Mouse (Mus musculus) limb, embryonic 14.5 days (tissue): ENCODE results near the gene Tnr. TPM values are rescaled to one million over a fixed set of nuclear protein-coding genes. Genes with fewer than 3 reads are reported as not detected.
A peak's percentile ranks its signal among the peaks of the same experiment; 100 is the strongest.

ENCODE experiments used
- ATAC-seq: fragments of 200-750 bp; cut with Nextera tagmentation; 2 replicates; pipeline ENCODE4 v1.8.0; 2017; ENCODE audit warnings: low read depth, moderate number of reproducible peaks, moderate TSS enrichment; ENCODE audit not compliant: low FRiP score
- DNase-seq: peaks from one replicate; pipeline ENCODE4 v3.0.0-alpha.2; 2015; ENCODE audit warnings: low spot score
- H3K27ac ChIP-seq: fragments of 300-500 bp; sonication (generic); replicated peaks from 2 replicates; pipeline ENCODE4 v1.5.1; 2014; ENCODE audit warnings: low read depth, mild to moderate bottlenecking, low read length, moderate library complexity, mixed read lengths
- H3K27me3 ChIP-seq: fragments of 300-500 bp; sonication (generic); 2 replicates; pipeline ENCODE4 v1.6.1; 2014; ENCODE audit warnings: low read length, mixed read lengths; ENCODE audit not compliant: control insufficient read depth, insufficient read depth
- H3K36me3 ChIP-seq: fragments of 300-500 bp; sonication (generic); 2 replicates; pipeline ENCODE4 v1.6.1; 2014; ENCODE audit warnings: mild to moderate bottlenecking, low read length, moderate library complexity, mixed read lengths; ENCODE audit not compliant: control insufficient read depth, insufficient read depth
- H3K4me1 ChIP-seq: fragments of 300-500 bp; sonication (generic); 2 replicates; pipeline ENCODE4 v1.6.1; 2014; ENCODE audit warnings: antibody characterized with exemption, low read length, mixed read lengths; ENCODE audit not compliant: control insufficient read depth, insufficient read depth
- H3K4me2 ChIP-seq: fragments of 300-500 bp; sonication (generic); replicated peaks from 2 replicates; pipeline ENCODE4 v1.6.1; 2014; ENCODE audit warnings: low read depth, mild to moderate bottlenecking, low read length, moderate library complexity; ENCODE audit not compliant: severe bottlenecking
- H3K4me3 ChIP-seq: fragments of 300-500 bp; sonication (generic); replicated peaks from 2 replicates; pipeline ENCODE4 v1.5.1; 2014; ENCODE audit warnings: low read length
- H3K9ac ChIP-seq: fragments of 300-500 bp; sonication (generic); 2 replicates; pipeline ENCODE4 v1.6.1; 2014; ENCODE audit warnings: mild to moderate bottlenecking, low read depth, low read length, moderate library complexity; ENCODE audit not compliant: severe bottlenecking
- H3K9me3 ChIP-seq: fragments of 300-500 bp; sonication (generic); 2 replicates; pipeline ENCODE4 v1.6.1; 2016; ENCODE audit warnings: low read length; ENCODE audit not compliant: control insufficient read depth
- POLR2A ChIP-seq: fragments of 200-500 bp; IDR thresholded peaks from 2 replicates; pipeline ENCODE4 v1.8.0; 2012; ENCODE audit warnings: inconsistent platforms, mild to moderate bottlenecking, moderate library complexity, borderline replicate concordance; ENCODE audit not compliant: insufficient read depth, insufficient read length; ENCODE audit errors: extremely low read depth
- WGBS: fragments of 180-500 bp; shearing (Covaris S2); extraction: QIAGEN DNeasy Blood & Tissue Kit; methylation state at CpG from one replicate; pipeline ENCODE4 v1.1.7; 2014; 5-methylcytosine and 5-hydroxymethylcytosine counted together
- polyA plus RNA-seq, 2 experiments: library from polyadenylated mRNA; depleted of rRNA in 1 of 2; stranded (reverse) in 1 of 2; unstranded in 1 of 2; fragments of >200 nt; fragmentation: Nextera tagmentation in 1 of 2; extraction: Ambion mirVana in 1 of 2; gene quantifications; 2 replicates each; pipeline versions ENCODE4 v1.2.1 to v1.2.3; 2012 to 2014

Tnr gene
- polyA plus RNA-seq, 2 experiments, result 0.03 to 0.15 TPM

- H3K27ac ChIP-seq, result no peak overlapping the region
- peaks cover 5% of the 10 kb centered on the region; the same call in 1 of the 2 replicates for H3K4me1 ChIP-seq
- DNase-seq (no peak), ATAC-seq (no peak)
- no peaks in the 10 kb centered on the region for H3K27me3 ChIP-seq
- H3K9me3 ChIP-seq, result no peaks in the 10 kb centered on the region
- no peak overlapping the region for H3K4me2 ChIP-seq
- no peaks in the 10 kb centered on the region for H3K36me3 ChIP-seq
- no peak overlapping the region for H3K9ac ChIP-seq
- H3K4me3 ChIP-seq, result no peak overlapping the region
- no peak for TF ChIP-seq POLR2A
- WGBS, result 83% methylated on average over 2 of the region's 2 CpGs
These were observed 288.2 kb downstream of the Tnr start for GRCm38 (mm10) chr1:159811805-159812204.

GRCm38 (mm10) chr1:159812820-159813411, 289.3 kb downstream of the Tnr start:
- Histone ChIP-seq H3K27ac (no peak overlapping the region), H3K9ac (no peak overlapping the region), H3K27me3 (no peaks in the 10 kb centered on the region), H3K4me1 (peaks cover 6% of the 10 kb centered on the region; the same call in 1 of the 2 replicates), H3K9me3 (no peaks in the 10 kb centered on the region), H3K36me3 (no peaks in the 10 kb centered on the region), H3K4me2 (no peak overlapping the region), H3K4me3 (no peak overlapping the region)
- 5% methylated on average over 7 of the region's 8 CpGs for WGBS
- peak; percentile 68 for ATAC-seq
- DNase-seq, result peak; percentile 21
- no peak for TF ChIP-seq POLR2A

- Histone ChIP-seq H3K4me3 (no peak overlapping the region), H3K9ac (no peak overlapping the region), H3K36me3 (no peaks in the 10 kb centered on the region), H3K27ac (no peak overlapping the region), H3K4me1 (peaks cover 6% of the 10 kb centered on the region; the same call in 1 of the 2 replicates), H3K27me3 (no peaks in the 10 kb centered on the region), H3K4me2 (no peak overlapping the region), H3K9me3 (no peaks in the 10 kb centered on the region)
- no peak for TF ChIP-seq POLR2A
- 26% methylated on average over 3 of the region's 3 CpGs for WGBS
- no peak for DNase-seq
- ATAC-seq, result no peak
These were observed 290.8 kb downstream of the Tnr start for GRCm38 (mm10) chr1:159814348-159814747.

GRCm38 (mm10) chr1:159816614-159817371, 293.2 kb downstream of the Tnr start:
- 8% methylated on average over 8 of the region's 8 CpGs for WGBS
- no peak overlapping the region for H3K27ac ChIP-seq

GRCm38 (mm10) chr1:159819511-159819910, 295.9 kb downstream of the Tnr start:
- no peak overlapping the region for H3K4me3 ChIP-seq
- DNase-seq, result no peak
- H3K9ac ChIP-seq, result no peak overlapping the region
- no peaks in the 10 kb centered on the region for H3K27me3 ChIP-seq
- no peak for TF ChIP-seq POLR2A
- H3K36me3 ChIP-seq, result no peaks in the 10 kb centered on the region
- 37% methylated on average over 3 of the region's 3 CpGs for WGBS
- 0 out of 2 replicates have a peak, but pooled peaks cover 3% of the 10 kb centered on the region for H3K4me1 ChIP-seq
- H3K9me3 ChIP-seq, result no peaks in the 10 kb centered on the region
- H3K4me2 ChIP-seq, result no peak overlapping the region
- no peak for ATAC-seq
- no peak overlapping the region for H3K27ac ChIP-seq

More at GRCm38 (mm10) chr1:159816614-159817371, 293.2 kb downstream of the Tnr start:
- TF ChIP-seq POLR2A, result no peak
- Histone ChIP-seq H3K9ac (no peak overlapping the region), H3K4me1 (peaks cover 6% of the 10 kb centered on the region; the same call in 1 of the 2 replicates), H3K9me3 (no peaks in the 10 kb centered on the region), H3K27me3 (no peaks in the 10 kb centered on the region), H3K36me3 (no peaks in the 10 kb centered on the region), H3K4me2 (no peak overlapping the region), H3K4me3 (no peak overlapping the region)
- DNase-seq, result no peak
- no peak for ATAC-seq
